Mouse (Mus musculus): Measurements from ENCODE around the gene Mrpl17. TPM values are rescaled to one million over a fixed set of nuclear protein-coding genes. Genes with fewer than 3 reads are reported as not detected.

Gene Mrpl17
- total and polyA plus RNA-seq, 3 experiments, result 306 to 451 (median 399) TPM

DNA sequence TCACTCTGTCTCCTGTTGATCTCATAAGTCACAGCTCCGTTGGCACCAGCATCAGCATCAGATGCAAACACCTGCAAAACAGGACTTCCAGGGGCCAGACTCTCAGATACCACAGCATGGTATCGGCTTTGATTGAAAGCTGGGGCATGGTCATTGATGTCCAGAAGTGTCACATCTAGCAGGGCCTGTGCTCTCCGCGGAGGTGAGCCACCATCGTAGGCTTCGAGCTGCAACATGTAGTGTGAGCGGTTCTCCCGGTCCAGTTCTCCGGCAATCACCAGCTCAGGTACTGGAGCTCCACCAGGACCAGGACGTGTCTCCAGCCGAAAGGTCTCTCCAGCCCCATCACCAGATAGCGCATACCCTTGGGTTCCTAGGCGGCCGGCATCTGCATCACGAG, 38.6 kb downstream of the Mrpl17 start:
- H3K27me3 ChIP-seq (replicated peaks), result no peaks in the 10 kb centered on the region
- no peaks in the 10 kb centered on the region for H3K36me3 ChIP-seq (replicated peaks in 1 of 2; ENCODE audit: control insufficient read depth in 1 of 2, insufficient read depth in 1 of 2, low read length in 1 of 2)
- H3K27ac ChIP-seq (ENCODE audit: insufficient read depth, low read depth), result no peak overlapping the region
- H3K4me2 ChIP-seq (ENCODE audit: insufficient read depth, low read depth, poor library complexity, severe bottlenecking), result no peak overlapping the region
- H3K9me3 ChIP-seq (replicated peaks; ENCODE audit: low read length), result no peaks in the 10 kb centered on the region
- peaks cover 0 to 11% of the 10 kb centered on the region in 2 experiments; a peak in 2 of 4 replicates for H3K4me1 ChIP-seq (ENCODE audit: control insufficient read depth in 1 of 2, insufficient read depth in 2 of 2)
- H3K4me3 ChIP-seq (replicated peaks in 1 of 3; ENCODE audit: low read depth in 2 of 3, low read length in 2 of 3, poor library complexity in 1 of 3), result no peak overlapping the region
- no peak for TF ChIP-seq MXI1 (IDR thresholded peaks at IDR 0.05; ENCODE audit: low read depth, low read length)
- no peaks in the 10 kb centered on the region for H3K79me2 ChIP-seq (replicated peaks; ENCODE audit: control insufficient read depth, extremely low read depth, insufficient read depth, poor library complexity, severe bottlenecking)
- H3K9ac ChIP-seq (ENCODE audit: insufficient read depth, low read depth), result no peak overlapping the region
- dilution Hi-C loops (cut with MboI; ENCODE audit: extremely low pct_ligation_motif_present, extremely low pct_unique_long_range_greater_than_20kb, low sequenced_read_pairs) (no loop called here), in situ Hi-C loops (cut with MboI; ENCODE audit: low pct_ligation_motif_present, low pct_unique_long_range_greater_than_20kb, low sequenced_read_pairs) (no loop called here)
- no peak for DNase-seq (ENCODE audit: extremely low read depth)

- DNase-seq (ENCODE audit: extremely low read depth), result no peak
- in situ Hi-C loops (cut with MboI; ENCODE audit: low pct_ligation_motif_present, low pct_unique_long_range_greater_than_20kb, low sequenced_read_pairs), result no loop called here
- Histone ChIP-seq H3K4me1 (ENCODE audit: control insufficient read depth in 1 of 2, insufficient read depth in 2 of 2) (peaks cover 0 to 16% of the 10 kb centered on the region in 2 experiments; a peak in 2 of 4 replicates), H3K9me3 (replicated peaks; ENCODE audit: low read length) (no peaks in the 10 kb centered on the region), H3K27me3 (replicated peaks) (no peaks in the 10 kb centered on the region), H3K79me2 (replicated peaks; ENCODE audit: control insufficient read depth, extremely low read depth, insufficient read depth, poor library complexity, severe bottlenecking) (no peaks in the 10 kb centered on the region), H3K27ac (ENCODE audit: insufficient read depth, low read depth) (no peak overlapping the region), H3K4me3 (replicated peaks in 1 of 3; ENCODE audit: low read depth in 2 of 3, low read length in 2 of 3, poor library complexity in 1 of 3) (no peak overlapping the region), H3K36me3 (replicated peaks in 1 of 2; ENCODE audit: control insufficient read depth in 1 of 2, insufficient read depth in 1 of 2, low read length in 1 of 2) (no peaks in the 10 kb centered on the region), H3K9ac (ENCODE audit: insufficient read depth, low read depth) (no peak overlapping the region), H3K4me2 (ENCODE audit: insufficient read depth, low read depth, poor library complexity, severe bottlenecking) (no peak overlapping the region)
- no peak for TF ChIP-seq TBP (conservative IDR thresholded peaks at IDR 0.05; ENCODE audit: low read depth, low read length)
- TF ChIP-seq ZNF384 (IDR thresholded peaks at IDR 0.05; ENCODE audit: low read depth, low read length), result no peak
- no peak for TF ChIP-seq GABPA (IDR thresholded peaks at IDR 0.05; ENCODE audit: insufficient replicate concordance, low read depth, low read length)
- TF ChIP-seq ZMIZ1 (IDR thresholded peaks at IDR 0.05; ENCODE audit: low read depth, low read length), result no peak
- no peak for TF ChIP-seq TCF12 (IDR thresholded peaks at IDR 0.05; ENCODE audit: low read depth, low read length)
- TF ChIP-seq ZKSCAN1 (IDR thresholded peaks at IDR 0.05; ENCODE audit: borderline replicate concordance, low read depth, low read length), result no peak
- TF ChIP-seq ZC3H11A (IDR thresholded peaks at IDR 0.05; ENCODE audit: low read depth, low read length), result no peak
- TF ChIP-seq NRF1 (IDR thresholded peaks at IDR 0.05; ENCODE audit: low read depth, low read length), result no peak
- TF ChIP-seq MXI1 (IDR thresholded peaks at IDR 0.05; ENCODE audit: low read depth, low read length), result no peak
- TF ChIP-seq MAFK (IDR thresholded peaks at IDR 0.05; ENCODE audit: insufficient replicate concordance, low read length), result no peak
- no peak for TF ChIP-seq JUN (IDR thresholded peaks at IDR 0.05; ENCODE audit: insufficient read depth, low read depth, low read length)
- no peak for TF ChIP-seq UBTF (IDR thresholded peaks at IDR 0.05; ENCODE audit: low read depth, low read length)
- TF ChIP-seq IRF4 (IDR thresholded peaks at IDR 0.05; ENCODE audit: low read depth, low read length), result no peak
- TF ChIP-seq ETS1 (conservative IDR thresholded peaks at IDR 0.05; ENCODE audit: low read depth, low read length), result no peak
- no peak for TF ChIP-seq MEF2A (IDR thresholded peaks at IDR 0.05; ENCODE audit: borderline replicate concordance, low read depth, low read length)
- dilution Hi-C loops (cut with MboI; ENCODE audit: extremely low pct_ligation_motif_present, extremely low pct_unique_long_range_greater_than_20kb, low sequenced_read_pairs), result no loop called here
Observed at GRCm38 (mm10) chr7:105769959-105770358, 40.9 kb downstream of the Mrpl17 start.

All from CH12.LX (cell line).